Mouse (Mus musculus): Measurements from ENCODE around the gene Fpgs. TPM values are rescaled to one million over a fixed set of nuclear protein-coding genes. Genes with fewer than 3 reads are reported as not detected.

The Fpgs gene
- polyA plus RNA-seq, 1 experiment from 2014 or later = 2.8 TPM

- WGBS (ENCODE audit: missing documents) = 75% methylated on average over 1 of the region's 1 CpGs
- Histone ChIP-seq H3K36me3 (ENCODE audit: inconsistent target) (no peaks in the 10 kb centered on the region), H3K27ac (no peak overlapping the region), H3K4me3 (ENCODE audit: inconsistent target) (no peak overlapping the region), H3K79me2 (ENCODE audit: inconsistent target) (no peaks in the 10 kb centered on the region)
These were observed 64.3 kb downstream of the Fpgs start for GRCm38 (mm10) chr2:32639632-32640031.

DNA sequence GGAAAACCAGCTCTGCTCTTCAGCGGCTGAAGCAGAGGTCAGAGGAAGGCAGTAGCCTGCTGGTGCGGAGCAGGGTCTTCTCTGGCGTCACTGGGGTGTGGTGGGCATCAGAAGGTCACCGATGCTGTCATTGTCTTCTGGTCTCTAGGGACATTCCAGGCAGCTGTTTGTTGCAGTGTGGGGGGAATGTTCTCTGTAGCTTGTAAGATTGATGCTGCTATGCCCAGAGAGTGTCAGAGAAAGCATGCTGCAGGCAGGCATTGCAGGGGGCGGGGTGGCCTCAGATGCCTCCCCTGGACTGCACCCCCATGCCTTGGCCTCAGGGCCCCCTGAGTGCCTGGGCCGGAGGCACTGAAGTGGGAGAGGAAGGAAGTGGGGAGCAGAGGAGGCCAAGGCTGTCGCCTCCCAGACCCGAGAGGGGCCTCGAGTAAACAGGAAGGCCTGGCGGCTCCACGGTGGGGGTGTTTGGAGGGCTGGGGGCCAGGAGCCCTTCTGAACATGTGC, 66.1 kb downstream of the Fpgs start:
- Histone ChIP-seq H3K79me2 (ENCODE audit: inconsistent target) (no peaks in the 10 kb centered on the region), H3K27ac (no peak overlapping the region), H3K36me3 (ENCODE audit: inconsistent target) (no peaks in the 10 kb centered on the region), H3K4me3 (ENCODE audit: inconsistent target) (no peak overlapping the region)
- 32% methylated on average over 11 of the region's 11 CpGs for WGBS (ENCODE audit: missing documents)

DNA sequence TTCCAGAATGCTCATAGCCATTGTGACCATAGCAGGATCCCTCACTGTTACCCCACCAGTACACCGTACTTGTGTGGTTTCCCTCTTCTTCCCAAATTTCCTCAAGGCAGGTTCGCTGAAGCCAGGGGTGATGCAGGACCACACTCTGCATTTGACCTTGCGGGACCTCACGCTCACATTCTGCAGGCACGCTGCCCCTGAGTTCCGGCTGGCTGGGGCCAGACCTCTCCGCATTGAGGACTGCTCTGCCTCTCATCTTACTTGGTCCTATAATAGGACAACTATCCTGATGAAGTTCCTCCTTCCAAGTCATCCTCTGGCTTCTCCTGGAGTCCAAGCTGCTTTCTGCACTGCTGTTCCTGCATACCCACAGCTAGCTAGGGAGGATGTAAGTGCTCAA, 67.3 kb downstream of the Fpgs start:
- Histone ChIP-seq H3K36me3 (ENCODE audit: inconsistent target) (no peaks in the 10 kb centered on the region), H3K4me3 (ENCODE audit: inconsistent target) (no peak overlapping the region), H3K79me2 (ENCODE audit: inconsistent target) (no peaks in the 10 kb centered on the region), H3K27ac (no peak overlapping the region)
- 84% methylated on average over 7 of the region's 7 CpGs for WGBS (ENCODE audit: missing documents)

DNA sequence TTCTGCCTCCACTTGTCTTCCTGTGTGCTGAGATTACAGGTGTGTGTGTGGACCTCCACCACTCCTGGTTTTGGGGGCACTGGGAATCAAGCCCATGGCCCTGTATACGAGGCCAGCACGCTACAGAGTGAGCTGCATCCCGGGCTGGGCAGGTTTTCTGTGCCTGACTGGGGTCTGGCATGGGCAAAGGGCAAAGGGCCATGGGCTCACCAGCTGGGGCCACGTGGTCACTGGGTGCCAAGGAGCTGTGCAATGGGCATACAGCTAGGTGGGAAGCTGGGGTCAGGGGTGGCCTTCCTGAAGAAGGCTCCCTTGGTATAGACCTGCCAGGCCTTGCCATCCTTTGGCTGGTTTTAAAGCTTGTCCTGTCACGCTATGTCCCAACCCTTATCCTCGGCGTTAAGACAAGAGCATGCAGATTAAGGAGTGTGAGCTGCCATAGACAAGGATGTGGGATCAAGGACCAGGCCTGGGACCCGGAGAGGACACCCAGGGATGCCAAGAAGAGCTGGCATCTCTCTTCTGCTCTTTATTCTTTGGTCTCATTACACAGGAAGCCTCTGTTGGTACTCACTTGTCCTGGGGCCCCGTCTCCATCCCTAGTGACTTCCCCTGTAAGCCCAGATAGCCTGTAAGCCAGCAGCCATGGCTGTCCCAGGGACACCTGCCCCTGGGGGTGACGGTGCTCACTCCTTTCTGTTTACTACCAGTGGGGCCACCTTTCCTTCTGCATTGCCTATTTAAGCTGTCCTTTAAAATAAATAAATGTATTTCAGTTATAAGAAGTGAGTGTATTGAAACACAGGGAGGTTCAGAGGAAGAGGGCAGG, 69.5 kb downstream of the Fpgs start:
- Histone ChIP-seq H3K36me3 (ENCODE audit: inconsistent target) (no peaks in the 10 kb centered on the region), H3K27ac (no peak overlapping the region), H3K4me3 (ENCODE audit: inconsistent target) (no peak overlapping the region), H3K79me2 (ENCODE audit: inconsistent target) (no peaks in the 10 kb centered on the region)
- WGBS (ENCODE audit: missing documents) = 86% methylated on average over 10 of the region's 10 CpGs

DNA sequence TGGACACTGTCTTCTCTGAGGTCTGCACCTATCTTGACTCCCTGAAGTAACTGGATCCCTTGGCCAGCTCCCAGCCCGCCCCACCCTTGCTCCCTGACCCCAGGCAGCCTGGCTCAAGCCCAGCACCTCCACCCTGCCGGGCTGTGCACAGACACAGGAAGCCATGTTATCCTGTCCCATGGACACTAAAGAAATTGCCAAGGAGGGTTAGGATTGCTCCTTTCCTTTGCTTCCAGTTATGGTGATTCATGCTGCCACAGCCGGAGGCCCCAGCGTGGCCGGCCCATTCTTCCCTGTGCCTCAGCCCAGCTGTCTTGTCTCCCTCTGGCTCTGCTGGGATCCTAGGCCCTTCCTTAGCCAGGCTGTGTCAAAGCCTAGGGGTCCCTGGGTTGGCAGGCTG, 70.3 kb downstream of the Fpgs start:
- H3K27ac ChIP-seq = no peak overlapping the region
- 84% methylated on average over 5 of the region's 5 CpGs for WGBS (ENCODE audit: missing documents)
- no peaks in the 10 kb centered on the region for H3K79me2 ChIP-seq (ENCODE audit: inconsistent target)
- H3K4me3 ChIP-seq (ENCODE audit: inconsistent target) = no peak overlapping the region
- H3K36me3 ChIP-seq (ENCODE audit: inconsistent target) = no peaks in the 10 kb centered on the region

Other genes with a start within 250 kb of the Fpgs start
- 3.5 to 9.1 TPM (median 3.9 TPM) in 3 replicates for gene Fam102a, start 168.8 kb downstream of the Fpgs start, polyA plus RNA-seq (2018)
- gene Dpm2, start 133.3 kb downstream of the Fpgs start, polyA plus RNA-seq (2018) = 48.3 to 76.8 TPM (median 72.3 TPM) in 3 replicates
- not detected in 3 replicates for gene Pip5kl1, start 129.3 kb downstream of the Fpgs start, polyA plus RNA-seq (2018)
- gene 9430097D07Rik, start 128.5 kb downstream of the Fpgs start, polyA plus RNA-seq (2018) = not detected in 3 replicates
- 30.1 to 43.5 TPM (median 34.6 TPM) in 3 replicates for gene St6galnac4, start 117.0 kb downstream of the Fpgs start, polyA plus RNA-seq (2018)
- gene St6galnac6, start 104.4 kb downstream of the Fpgs start, polyA plus RNA-seq (2018) = 24.8 to 53.9 TPM (median 25.2 TPM) in 3 replicates
- gene Ak1, start 82.4 kb downstream of the Fpgs start, polyA plus RNA-seq (2018) = 3.0 to 4.2 TPM (median 3.3 TPM) in 3 replicates
- gene Eng, start 57.5 kb downstream of the Fpgs start, polyA plus RNA-seq (2018) = 25.0 to 28.5 TPM (median 26.4 TPM) in 3 replicates
- gene Cdk9, start 8.9 kb upstream of the Fpgs start, polyA plus RNA-seq (2018) = 99.2 to 144 TPM (median 121 TPM) in 3 replicates
- 9.3 to 12.5 TPM (median 9.9 TPM) in 3 replicates for gene Sh2d3c, start 16.9 kb upstream of the Fpgs start, polyA plus RNA-seq (2018)
- gene 6330409D20Rik, start 36.9 kb upstream of the Fpgs start, polyA plus RNA-seq (2018) = not detected in 3 replicates
- gene Tor2a, start 53.1 kb upstream of the Fpgs start, polyA plus RNA-seq (2018) = 19.2 to 50.7 TPM (median 39.7 TPM) in 3 replicates
- not detected in 3 replicates for gene Ttc16, start 71.5 kb upstream of the Fpgs start, polyA plus RNA-seq (2018)
- gene Ptrh1, start 71.6 kb upstream of the Fpgs start, polyA plus RNA-seq (2018) = 8.1 to 11.9 TPM (median 9.0 TPM) in 3 replicates
- not detected in 3 replicates for gene Cfap157, start 80.3 kb upstream of the Fpgs start, polyA plus RNA-seq (2018)
- 9.7 to 16.3 TPM (median 12.2 TPM) in 3 replicates for gene Stxbp1, start 143.1 kb upstream of the Fpgs start, polyA plus RNA-seq (2018)
- gene Fam129b, start 172.0 kb upstream of the Fpgs start, polyA plus RNA-seq (2018) = 117 to 240 TPM (median 185 TPM) in 3 replicates